Mouse (Mus musculus) liver, adult 2 months (tissue): ENCODE results near the gene Rheb.

Experiments
- CTCF ChIP-seq: fragments of 200-500 bp; IDR thresholded peaks from 2 replicates; pipeline ENCODE4 v1.5.1; 2011; ENCODE audit warnings: low read depth, low read length, control low read depth
- POLR2A ChIP-seq: fragments of 200-500 bp; IDR thresholded peaks from 2 replicates; pipeline ENCODE4 v1.6.1; 2011; ENCODE audit warnings: low read length, control low read depth; ENCODE audit not compliant: insufficient read depth; ENCODE audit errors: extremely low read depth

DNA sequence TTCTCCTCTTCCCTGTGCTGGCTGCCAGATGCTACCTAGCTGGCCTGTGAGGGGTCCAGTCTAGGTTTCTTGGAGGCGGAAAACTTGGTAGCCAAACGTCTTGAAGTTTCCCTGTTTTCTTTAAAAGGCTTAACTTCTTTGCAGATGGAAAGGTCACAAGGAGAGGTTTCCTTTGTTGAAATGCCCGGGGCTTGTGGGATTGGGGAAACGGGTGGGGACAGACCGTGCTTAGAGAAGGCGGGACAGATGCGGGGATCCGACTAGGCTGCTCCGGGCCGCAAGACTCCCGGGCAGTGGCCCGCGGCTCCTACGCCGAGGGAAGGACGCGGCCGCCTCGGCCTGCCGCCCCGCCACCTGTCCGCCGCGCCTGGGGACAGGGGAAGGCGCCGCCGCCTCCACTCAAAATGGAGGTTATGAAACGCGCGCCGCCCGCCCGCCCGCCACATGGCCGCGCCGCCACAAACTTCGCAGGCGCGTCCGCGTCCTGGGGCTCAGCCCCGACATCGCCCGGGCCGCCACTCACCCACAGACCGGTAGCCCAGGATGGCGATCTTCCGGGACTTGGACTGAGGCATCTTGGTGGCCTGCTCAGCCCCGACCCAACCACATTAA is 656 bp downstream of the Rheb start:
- TF ChIP-seq POLR2A = no peak
- TF ChIP-seq CTCF = no peak
